Mouse (Mus musculus): ENCODE measurements around the gene Grcc10. TPM values are rescaled to one million over a fixed set of nuclear protein-coding genes. Genes with fewer than 3 reads are reported as not detected.
A peak's percentile ranks its signal among the peaks of the same experiment; 100 is the strongest.

The Grcc10 gene
- 100 to 1,000 TPM; 162 TPM for total RNA-seq (2021)
- long read RNA-seq, experiment 1, transcript Grcc10-201 (3 exons, 863 nt): major isoform, 115 of 122 reads
- long read RNA-seq, experiment 1, partial matches to known transcripts: 0 of 122 reads
- long read RNA-seq, experiment 1, other reads (novel, unspliced or antisense): 5 of 122 reads
- long read RNA-seq, experiment 2, transcript Grcc10-201 (3 exons, 863 nt): major isoform, 131 of 143 reads
- long read RNA-seq, experiment 2, partial matches to known transcripts: 0 of 143 reads
- long read RNA-seq, experiment 2, other reads (novel, unspliced or antisense): 9 of 143 reads

- peak; percentile 84 for DNase-seq (ENCODE audit: low spot score)
These were observed at the start of gene Grcc10 for GRCm38 (mm10) chr6:124740888-124741761. Grcc10 (minus strand) TSS chr6:124741374.

GRCm38 (mm10) chr6:124790121-124790520 is 48.9 kb upstream of the Grcc10 start:
- no peak for DNase-seq (ENCODE audit: low spot score)

- no peak for DNase-seq (ENCODE audit: low spot score)
These were observed 48.3 kb upstream of the Grcc10 start for GRCm38 (mm10) chr6:124789519-124789918.

- no peak for DNase-seq (ENCODE audit: low spot score)
These were observed 46.5 kb upstream of the Grcc10 start for GRCm38 (mm10) chr6:124787722-124788121.

GRCm38 (mm10) chr6:124786756-124787420 is 45.7 kb upstream of the Grcc10 start:
- no peak for DNase-seq (ENCODE audit: low spot score)

GRCm38 (mm10) chr6:124782436-124782835 is 41.3 kb upstream of the Grcc10 start:
- no peak for DNase-seq (ENCODE audit: low spot score)

- no peak for DNase-seq (ENCODE audit: low spot score)
These were observed 39.7 kb upstream of the Grcc10 start for GRCm38 (mm10) chr6:124780917-124781316.

GRCm38 (mm10) chr6:124779984-124780416 is 38.8 kb upstream of the Grcc10 start:
- no peak for DNase-seq (ENCODE audit: low spot score)

- DNase-seq (ENCODE audit: low spot score): peak; percentile 40
These were observed 38.2 kb upstream of the Grcc10 start, which contains the start of gene Lrrc23 for GRCm38 (mm10) chr6:124779222-124779983. Lrrc23 (minus strand) TSS chr6:124779727.

GRCm38 (mm10) chr6:124770511-124770910 is 29.3 kb upstream of the Grcc10 start:
- DNase-seq (ENCODE audit: low spot score): no peak

GRCm38 (mm10) chr6:124770013-124770412 is 28.8 kb upstream of the Grcc10 start:
- DNase-seq (ENCODE audit: low spot score): no peak

- DNase-seq (ENCODE audit: low spot score): no peak
These were observed 28.1 kb upstream of the Grcc10 start, which contains the start of gene Eno2 for GRCm38 (mm10) chr6:124769101-124769765. Eno2 (minus strand) TSS chr6:124769673.

GRCm38 (mm10) chr6:124768704-124769044 is 27.5 kb upstream of the Grcc10 start:
- DNase-seq (ENCODE audit: low spot score): no peak

- DNase-seq (ENCODE audit: low spot score): no peak
These were observed 26.9 kb upstream of the Grcc10 start for GRCm38 (mm10) chr6:124767920-124768703.

GRCm38 (mm10) chr6:124767536-124767919 is 26.4 kb upstream of the Grcc10 start:
- no peak for DNase-seq (ENCODE audit: low spot score)

- no peak for DNase-seq (ENCODE audit: low spot score)
These were observed 24.8 kb upstream of the Grcc10 start for GRCm38 (mm10) chr6:124765951-124766350.

GRCm38 (mm10) chr6:124759259-124759658 is 18.1 kb upstream of the Grcc10 start:
- peak; percentile 90 for DNase-seq (ENCODE audit: low spot score)

- DNase-seq (ENCODE audit: low spot score): no peak
These were observed 17.7 kb upstream of the Grcc10 start for GRCm38 (mm10) chr6:124758849-124759232.

GRCm38 (mm10) chr6:124757909-124758848 is 17.0 kb upstream of the Grcc10 start:
- DNase-seq (ENCODE audit: low spot score): peak; percentile 41
